Mouse (Mus musculus): ENCODE measurements around the gene Olfr1138.

Olfr1138 gene

GRCm38 (mm10) chr2:87739878-87740277 lies at the start of gene Olfr1138:
TSS of gene Olfr1138 (minus strand) at chr2:87739978.
- no peak for DNase-seq

GRCm38 (mm10) chr2:87779183-87779582 lies 39.4 kb upstream of the Olfr1138 start, which contains the start of gene Olfr152:
TSS of gene Olfr152 (plus strand) at chr2:87779483.
- DNase-seq = no peak

GRCm38 (mm10) chr2:87776143-87776542 lies 36.4 kb upstream of the Olfr1138 start:
- no peak for DNase-seq

DNA sequence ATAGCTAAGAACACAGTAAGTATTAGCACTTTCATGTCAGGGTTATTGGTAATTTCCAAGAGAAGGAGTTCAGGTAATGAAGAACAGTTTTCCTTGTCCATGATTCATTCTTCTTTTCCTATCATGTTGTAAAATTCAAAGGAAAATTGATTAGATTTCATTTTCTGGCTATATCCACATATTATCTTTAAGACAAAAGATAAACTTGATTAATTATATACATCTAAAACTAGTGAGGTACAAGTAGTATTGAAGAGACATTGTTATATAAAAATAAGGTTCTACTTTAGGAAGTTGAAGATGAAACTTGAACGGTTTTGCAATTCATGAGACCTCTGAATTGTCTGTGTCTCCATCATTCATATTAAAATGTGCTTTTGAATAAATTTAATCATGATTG lies 14.1 kb upstream of the Olfr1138 start, which contains the start of gene Olfr1141:
Gene Olfr1141, minus strand, starts transcription at position 101 of the 400 bp plus-strand sequence.
- DNase-seq = no peak

DNA sequence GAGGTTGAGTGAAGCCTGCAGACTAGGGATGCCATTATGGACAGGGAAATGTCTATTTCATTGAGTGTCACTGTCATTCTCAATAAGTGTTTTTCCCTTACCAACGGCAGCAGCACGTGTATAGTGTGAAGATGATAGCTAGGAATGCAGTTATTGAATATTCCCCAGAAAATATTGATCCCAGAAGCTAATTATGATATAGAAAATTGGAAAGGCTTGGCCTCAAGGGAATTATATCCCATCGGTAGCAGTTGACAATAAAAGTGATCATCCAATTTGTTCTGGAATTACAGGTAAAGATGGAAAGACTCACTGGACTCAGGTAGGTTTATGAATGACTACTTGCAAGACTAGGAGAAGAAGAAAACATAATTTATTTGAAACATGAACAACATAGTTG lies 3.7 kb upstream of the Olfr1138 start, which contains the start of gene Olfr1140:
Gene Olfr1140, plus strand, starts transcription at position 301 of the 400 bp plus-strand sequence.
- no peak for DNase-seq

- DNase-seq = no peak
Observed at GRCm38 (mm10) chr2:87713079-87713478, 26.7 kb downstream of the Olfr1138 start, which contains the start of gene Olfr1137. TSS of gene Olfr1137 (minus strand) at chr2:87713179.

- no peak for DNase-seq
Observed at GRCm38 (mm10) chr2:87693847-87694246, 45.9 kb downstream of the Olfr1138 start, which contains the start of gene Olfr1136. TSS of gene Olfr1136 (minus strand) at chr2:87693947.

All from thymus, postnatal 36 days (tissue).